Mouse (Mus musculus): ENCODE measurements around the gene Crtc2.

Gene Crtc2

GRCm38 (mm10) chr3:90253653-90254418 lies at the start of gene Crtc2:
Crtc2 (plus strand) TSS chr3:90254163.
- peak; percentile 94 for DNase-seq

GRCm38 (mm10) chr3:90204582-90204981 lies 49.4 kb upstream of the Crtc2 start:
- no peak for DNase-seq

- no peak for DNase-seq
Measured at GRCm38 (mm10) chr3:90208662-90209061, 45.3 kb upstream of the Crtc2 start.

DNA sequence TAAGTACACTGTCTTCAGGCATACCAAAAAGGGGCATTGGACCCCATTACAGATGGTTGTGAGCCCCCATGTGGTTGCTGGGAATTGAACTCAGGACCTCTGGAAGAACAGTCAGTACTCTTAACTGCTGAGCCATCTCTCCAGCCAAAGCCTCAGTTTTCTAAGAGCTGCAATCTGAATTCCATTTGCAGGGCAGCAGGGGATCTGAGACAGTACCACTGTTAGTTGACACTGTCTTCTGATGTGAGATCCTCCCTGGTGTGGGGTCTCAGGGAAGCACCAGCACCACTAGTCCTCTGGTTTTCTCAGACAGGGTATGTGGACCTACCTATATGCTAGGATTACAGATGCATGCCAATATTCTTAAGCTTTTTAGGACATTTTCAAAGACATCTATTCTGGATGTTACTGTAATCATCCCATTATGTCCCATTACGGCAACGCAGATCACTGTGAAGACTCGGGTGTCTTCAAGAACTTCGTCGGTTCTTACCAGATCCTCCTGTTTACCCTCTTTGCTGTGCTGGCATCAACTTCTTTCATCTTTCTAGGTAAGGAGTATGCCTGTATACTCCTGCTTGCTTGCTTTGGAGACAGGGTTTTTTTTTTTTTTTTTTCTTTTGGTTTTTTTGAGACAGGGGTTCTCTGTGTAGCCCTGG lies 43.9 kb upstream of the Crtc2 start:
- no peak for DNase-seq

DNA sequence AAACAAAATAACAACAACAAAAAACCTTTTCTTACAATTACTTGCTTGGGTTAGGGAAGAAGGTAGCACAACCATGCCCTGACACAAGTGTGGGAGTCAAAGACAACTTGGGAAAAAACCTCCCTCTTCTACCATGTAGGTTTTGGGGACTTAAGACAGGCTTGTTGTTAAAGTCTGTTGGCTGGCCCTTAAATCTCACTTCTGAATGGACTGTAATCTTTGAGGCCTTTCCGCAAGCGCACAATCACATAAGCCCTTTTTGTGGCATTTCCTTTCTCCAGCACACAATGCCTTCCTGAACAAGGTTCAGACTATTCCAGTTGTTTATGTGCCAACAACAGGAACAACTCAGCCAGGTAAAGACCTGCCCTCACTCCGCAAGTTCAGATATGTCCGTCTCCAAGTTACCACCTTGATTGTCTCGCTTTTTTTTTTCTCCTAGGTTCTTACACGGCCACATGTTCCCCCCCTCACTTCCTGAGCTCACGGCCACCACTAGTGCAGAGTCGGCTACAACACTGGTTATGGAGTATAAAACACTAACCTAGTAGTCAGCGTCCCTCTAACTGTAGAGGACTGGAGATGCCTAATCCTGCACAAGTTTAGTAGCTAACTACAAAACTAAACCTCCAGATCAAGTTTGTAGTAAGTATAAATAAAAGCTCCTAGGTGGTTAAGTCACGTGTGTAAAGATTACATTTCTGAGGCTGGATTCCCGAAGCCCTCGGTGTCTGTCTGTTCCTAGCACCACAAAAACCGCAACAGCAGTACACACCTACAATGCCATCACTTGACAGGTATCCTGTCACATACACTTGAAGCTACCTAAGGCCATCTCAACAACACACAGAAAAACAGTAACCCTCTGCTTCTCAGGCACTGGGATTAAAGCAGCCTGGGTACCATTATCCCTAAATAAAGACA lies 42.2 kb upstream of the Crtc2 start:
- DNase-seq = no peak

GRCm38 (mm10) chr3:90212723-90213122 lies 41.2 kb upstream of the Crtc2 start:
- DNase-seq = no peak

DNA sequence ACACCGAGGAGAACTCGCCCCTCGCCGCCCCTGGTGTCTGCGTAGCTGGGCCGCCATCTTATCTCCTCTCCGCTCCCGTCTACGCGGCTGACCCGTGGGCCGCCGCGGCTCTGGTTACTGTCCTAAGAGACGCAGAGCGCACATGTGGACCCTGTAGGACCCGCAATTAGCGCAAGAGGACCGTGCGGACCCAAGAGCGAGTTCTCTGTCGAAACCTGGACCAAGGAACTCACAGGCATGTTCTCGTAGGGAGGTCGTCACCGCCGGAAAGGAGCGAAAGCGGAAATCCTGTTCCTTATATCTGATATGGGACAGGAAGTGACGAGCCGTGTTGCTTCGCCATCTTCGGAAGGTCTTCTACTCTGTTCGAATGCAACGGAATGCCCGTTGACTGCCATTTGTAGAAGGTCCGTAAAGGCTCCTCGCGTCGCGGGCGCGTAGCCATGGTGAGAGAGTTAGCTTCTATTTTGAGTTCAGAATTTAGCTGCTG lies 40.5 kb upstream of the Crtc2 start, which contains the start of the genes Rps27 and Rab13:
Rps27 (minus strand) TSS at position 275 of the 490 bp plus-strand sequence.
Rab13 (plus strand) TSS at position 319 of the 490 bp plus-strand sequence.
- DNase-seq = peak; percentile 83

- peak; percentile 20 for DNase-seq
Measured at GRCm38 (mm10) chr3:90213956-90214684, 39.8 kb upstream of the Crtc2 start.

DNA sequence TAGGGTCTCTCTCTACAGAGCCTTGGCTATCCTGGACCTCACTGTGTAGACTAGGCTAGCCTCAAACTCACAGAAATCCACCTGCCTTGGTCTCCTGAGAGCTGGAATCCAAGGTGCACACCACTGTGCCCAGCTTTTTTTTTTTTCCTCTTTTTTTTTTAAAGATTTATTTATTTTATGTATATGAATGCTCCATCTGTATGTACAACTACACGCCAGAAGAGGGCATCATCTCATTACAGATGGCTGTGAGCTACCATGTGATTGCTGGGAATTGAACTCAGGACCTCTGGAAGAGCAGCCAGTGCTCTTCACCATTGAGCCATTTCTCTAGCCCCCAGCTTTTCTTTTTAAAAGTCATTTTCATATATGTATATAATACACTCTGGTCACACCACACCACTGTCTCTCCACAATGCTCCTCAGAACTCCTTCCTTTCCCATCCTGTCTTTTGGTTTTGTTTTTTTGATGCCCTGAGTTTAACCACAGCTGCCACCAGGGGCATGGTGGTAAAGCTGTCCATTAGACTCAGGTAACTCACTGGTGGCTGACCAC lies 38.1 kb upstream of the Crtc2 start:
- no peak for DNase-seq

DNA sequence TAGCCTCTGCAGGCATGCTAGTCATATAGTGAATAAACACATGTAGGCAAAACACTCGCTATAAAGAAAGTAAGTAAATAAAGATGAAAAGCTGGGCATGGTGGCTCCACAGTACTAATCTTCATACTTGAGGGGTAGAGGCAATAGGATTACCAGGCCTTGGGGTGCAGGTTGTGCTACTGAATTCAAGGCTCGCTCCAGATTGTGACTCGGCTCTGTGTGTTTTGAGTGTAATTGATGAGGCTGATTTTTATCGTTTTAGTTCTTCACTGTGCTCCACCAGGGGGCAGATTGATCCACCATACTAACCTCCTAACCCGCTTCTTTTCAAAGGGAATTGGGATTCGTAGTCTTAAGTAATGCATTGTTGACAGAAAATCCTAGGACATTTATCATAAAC lies 33.9 kb upstream of the Crtc2 start:
- DNase-seq = peak; percentile 36

- peak; percentile 50 for DNase-seq
Measured at GRCm38 (mm10) chr3:90220531-90220951, 33.4 kb upstream of the Crtc2 start.

- DNase-seq = no peak
Measured at GRCm38 (mm10) chr3:90221123-90221522, 32.8 kb upstream of the Crtc2 start.

DNA sequence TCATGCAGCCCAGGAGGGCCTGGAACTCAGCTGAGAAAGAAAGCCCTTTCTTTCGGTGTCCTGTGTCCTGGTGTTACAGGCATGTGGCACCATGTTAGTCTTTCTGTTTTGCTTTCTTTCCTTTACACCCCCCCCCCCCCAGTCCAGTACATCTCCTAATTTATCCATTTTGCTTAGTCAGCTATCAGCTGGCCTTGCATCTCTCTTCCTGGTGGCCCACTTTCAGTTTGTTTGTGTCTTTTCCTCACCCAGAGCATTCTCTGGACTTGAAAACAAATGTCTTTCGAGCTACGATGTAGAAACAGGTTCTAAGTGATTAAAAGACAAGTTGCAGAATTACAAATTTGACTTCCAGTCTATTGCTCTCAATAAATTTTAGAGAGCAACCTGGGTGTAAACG lies 31.5 kb upstream of the Crtc2 start:
- DNase-seq = no peak

DNA sequence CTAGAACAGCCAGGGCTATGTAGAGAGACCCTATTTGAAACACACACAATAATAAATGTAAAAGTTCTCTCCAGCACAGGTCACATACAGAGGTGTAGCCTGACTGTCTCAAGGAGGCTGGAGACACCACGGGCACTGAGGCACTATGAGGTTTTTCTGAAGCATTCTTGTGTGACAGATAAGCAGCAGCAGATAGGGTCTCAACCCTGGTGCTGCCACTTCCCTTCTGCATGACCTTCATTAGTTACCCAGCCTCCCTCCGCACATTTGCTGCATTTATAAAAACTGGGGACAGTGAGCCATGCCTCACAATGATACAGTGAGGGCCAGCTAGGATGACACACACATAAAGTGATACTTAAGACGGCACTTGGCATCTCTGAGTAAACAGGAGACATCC lies 31.0 kb upstream of the Crtc2 start:
- no peak for DNase-seq

DNA sequence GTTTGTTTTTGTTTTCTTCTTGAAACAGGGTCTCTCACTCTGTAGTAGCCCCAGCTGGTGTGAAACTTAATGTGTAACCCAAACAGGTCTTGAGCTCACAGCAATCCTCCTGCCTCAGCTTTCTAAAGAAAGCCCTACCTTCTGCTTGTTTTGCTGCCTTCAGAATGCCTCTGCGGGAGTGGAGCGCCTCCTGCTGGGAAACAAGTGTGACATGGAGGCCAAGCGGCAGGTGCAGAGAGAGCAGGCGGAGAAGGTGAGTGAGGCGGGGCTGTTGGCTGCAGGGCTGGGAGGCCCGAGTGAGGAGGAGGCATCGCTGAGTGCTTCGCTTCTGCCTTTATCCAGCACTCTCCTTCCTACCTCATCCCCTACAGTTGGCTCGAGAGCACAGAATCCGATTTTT lies 29.6 kb upstream of the Crtc2 start:
- no peak for DNase-seq

DNA sequence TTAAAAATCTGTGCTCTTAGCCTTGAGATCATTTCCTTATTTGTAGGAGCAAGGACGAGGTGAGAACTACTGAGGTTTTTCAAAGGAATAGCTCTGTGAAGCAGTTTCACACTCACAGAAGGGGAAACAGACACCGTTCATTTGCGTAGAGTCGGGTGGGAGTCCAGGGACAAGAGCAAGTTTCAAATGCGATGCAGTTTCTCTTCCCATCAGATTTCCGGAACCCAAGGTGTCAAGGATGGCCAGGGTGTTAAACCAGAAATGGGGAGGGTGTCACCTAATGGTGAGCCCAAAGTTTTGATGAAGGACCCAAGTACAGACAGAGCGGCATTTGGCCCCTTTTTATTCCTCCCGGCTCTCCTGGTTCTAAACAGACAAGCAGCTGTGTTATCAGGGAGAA lies 22.9 kb upstream of the Crtc2 start:
- no peak for DNase-seq

DNA sequence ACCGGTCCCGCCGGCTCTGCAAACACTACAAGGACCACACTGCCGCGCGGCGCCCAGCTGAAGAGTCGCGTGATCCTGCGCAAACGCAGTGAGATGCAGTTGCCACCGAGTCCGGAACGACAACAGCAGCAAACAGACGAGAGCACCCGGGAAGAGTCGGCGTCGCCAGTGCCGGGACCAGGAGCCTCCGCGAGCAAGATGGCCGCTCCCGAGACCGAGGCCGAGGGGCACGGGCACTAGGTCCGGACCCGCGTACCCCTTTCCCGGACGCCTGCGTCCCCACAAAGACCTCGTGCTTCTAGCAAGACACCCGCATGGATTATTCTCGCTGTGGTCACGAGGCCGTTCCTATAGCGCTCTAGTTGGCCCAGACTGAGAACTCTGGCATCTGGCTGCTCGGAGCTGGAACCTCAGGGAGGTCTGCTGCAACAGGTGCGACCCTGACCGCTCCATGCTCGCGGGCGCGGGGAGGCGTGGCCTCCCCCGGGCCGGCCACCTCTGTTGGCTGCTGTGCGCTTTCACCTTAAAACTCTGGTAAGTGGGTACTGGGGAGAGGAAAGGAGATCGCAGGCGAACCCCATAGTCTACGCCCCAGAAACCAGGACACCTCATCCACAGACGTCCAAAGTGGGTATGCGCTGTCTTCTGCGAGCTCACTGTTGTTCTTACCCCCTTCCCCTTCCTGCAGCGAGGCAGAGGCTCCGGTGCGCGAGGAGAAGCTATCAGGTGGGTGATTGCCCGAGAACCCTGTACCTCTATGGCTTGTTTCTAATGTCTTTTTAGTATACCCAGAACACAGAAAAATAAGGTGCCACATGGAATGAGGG lies 22.2 kb upstream of the Crtc2 start, which contains the start of gene Jtb:
Jtb (plus strand) TSS at position 91 of the 827 bp plus-strand sequence.
- DNase-seq = peak; percentile 94

- no peak for DNase-seq
Measured at GRCm38 (mm10) chr3:90241251-90241650, 12.7 kb upstream of the Crtc2 start.

DNA sequence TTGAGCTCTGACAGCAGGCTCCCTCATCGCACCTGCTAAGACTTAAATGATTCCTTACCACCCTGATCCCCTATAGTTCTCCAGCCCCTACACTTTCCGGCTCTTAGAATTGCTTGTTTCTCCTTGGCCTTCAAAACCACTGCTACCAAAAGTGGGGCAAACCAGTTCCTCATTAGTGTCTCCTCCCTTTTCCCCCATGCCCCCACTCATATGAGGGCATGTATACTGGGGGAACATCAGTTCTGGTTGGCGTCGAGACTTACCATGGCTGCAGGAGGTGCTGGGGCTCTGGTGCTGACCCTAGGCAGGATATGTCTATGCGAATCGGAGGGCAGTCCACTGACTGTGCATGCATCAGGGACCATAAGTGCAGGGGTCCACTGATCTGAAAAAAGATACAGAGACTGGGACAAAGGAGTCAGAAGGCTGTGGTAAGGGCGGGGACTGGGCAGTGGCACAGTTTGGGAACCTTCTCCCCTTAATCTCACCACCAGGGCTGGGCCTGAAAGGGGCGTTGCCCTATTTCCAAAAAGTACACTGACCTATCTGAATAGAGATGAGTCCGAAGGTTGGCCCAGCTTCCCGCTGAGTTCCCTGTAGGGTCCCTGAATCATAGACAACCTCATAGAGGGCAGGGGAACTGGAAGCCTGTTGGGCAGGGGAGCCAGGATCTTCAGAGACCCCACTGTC lies 12.1 kb upstream of the Crtc2 start:
- no peak for DNase-seq

All from right cerebral cortex, postnatal 14 days (tissue).